Mouse (Mus musculus) common myeloid progenitor, adult 5-6 weeks (primary cell): ENCODE results near the gene Klf7. TPM values are rescaled to one million over a fixed set of nuclear protein-coding genes. Genes with fewer than 3 reads are reported as not detected.

Experiments used
- ATAC-seq: replicated peaks from 2 replicates; pipeline ENCODE4 v1.8.0; 2016; ENCODE audit warnings: low read depth, mild to moderate bottlenecking, moderate TSS enrichment, inconsistent platforms; ENCODE audit not compliant: poor library complexity, severe bottlenecking
- total RNA-seq: library from RNA; stranded (forward); fragments of 200-1000, 187-1606 nt; gene quantifications from 2 replicates; pipeline ENCODE4 v1.2.3, GENCODE M21; 2017

Klf7 gene
- total RNA-seq, 1 experiment from 2014 or later, result 6.4 TPM

DNA sequence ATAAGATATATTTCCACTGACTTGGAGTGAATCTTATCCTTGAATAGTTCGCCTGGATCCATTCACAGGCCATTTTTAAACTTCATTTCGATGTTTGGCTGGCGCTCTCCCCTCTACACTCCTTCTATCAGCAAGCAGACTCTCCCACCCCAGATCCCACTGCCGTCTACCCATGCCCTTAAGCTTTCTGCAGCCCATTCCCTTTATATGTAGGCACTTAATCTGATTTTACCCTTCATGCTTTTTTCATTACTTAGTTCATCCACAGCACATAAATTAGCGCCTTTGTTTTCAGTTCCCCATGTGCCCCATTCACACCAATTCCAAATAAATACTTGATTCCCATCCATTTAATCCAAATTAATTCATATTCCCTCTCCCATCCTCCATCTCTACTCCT, 48.0 kb downstream of the Klf7 start:
- no peak for ATAC-seq

DNA sequence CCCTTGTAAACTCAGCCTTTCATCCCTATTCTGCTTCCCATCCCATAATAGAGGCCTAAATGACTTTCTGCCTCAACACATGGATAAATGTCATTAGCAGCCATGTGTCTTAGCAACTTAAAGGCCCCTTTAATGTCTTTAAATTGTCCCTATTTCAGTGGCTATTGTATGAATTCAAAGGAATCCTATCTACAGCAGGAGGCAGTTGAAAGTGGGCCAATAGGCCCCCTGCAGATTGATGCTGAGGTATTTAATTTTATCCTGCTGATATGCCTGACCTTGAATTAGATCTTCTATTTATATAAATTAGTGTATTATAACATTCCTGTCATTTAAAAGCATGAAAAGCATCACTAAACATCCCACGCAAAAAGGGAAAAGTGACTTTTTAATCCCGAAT, 51.1 kb downstream of the Klf7 start:
- ATAC-seq, result no peak

DNA sequence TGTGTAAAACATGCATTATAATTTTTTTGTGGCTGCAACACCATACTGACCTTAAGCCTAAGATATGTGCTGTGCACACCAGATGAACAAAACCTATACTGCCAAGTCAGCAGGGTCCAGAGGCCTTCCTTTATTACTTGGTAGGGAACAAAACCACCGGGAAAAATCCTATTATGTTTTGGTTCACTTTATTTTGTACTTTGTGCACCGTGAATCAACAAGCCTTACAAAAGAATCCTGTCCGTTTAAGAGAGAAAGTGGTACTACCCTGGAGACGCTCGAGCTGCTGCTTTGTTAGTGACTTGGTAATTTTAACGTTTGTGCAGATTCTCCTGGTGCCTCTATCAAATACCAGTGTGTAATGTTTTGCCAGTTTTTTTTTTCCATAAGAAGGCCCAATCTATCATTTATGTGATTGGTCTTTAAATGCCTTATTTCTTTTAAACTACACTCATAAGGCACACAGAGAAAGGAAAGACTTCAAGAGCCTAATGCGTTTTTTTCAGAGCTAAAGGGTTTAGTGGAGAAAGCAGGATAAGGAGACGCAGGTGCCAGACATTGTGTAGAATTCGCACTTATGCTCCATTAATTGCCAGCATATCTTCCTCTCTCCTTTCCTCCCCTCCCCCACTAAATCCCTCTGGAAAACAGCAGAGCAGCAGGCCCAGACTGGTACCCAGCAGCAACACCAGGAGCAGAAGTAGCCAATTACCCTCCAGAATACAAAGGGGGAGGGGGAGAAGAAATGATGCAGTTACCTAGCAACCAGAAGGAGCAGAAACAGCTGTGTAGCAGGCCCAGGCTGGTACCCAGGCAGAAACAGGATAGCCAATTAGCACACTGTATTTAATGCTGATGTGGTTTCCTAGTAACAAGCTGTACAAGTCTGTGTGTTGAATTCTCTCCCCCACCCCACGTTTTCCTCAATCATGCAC, 55.5 kb downstream of the Klf7 start:
- no peak for ATAC-seq

DNA sequence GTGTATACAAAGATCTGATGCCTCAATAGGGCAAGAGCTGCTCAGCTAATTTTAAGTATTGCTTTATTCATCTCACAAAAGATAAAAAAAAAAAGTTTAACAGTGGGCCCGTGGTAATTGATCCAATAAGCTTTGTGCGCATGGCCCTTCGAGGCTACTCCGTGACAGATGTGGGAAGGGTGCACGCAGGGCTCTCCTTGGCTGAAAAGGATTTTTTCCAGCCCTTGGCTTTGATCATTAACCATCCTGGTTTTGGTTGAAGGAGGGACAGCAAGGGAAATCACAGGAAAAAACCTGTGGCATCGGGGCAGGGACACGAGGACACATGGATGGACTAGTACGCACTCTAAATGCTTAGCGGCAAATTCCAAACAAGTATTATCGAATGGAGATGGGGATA, 60.6 kb downstream of the Klf7 start:
- no peak for ATAC-seq

DNA sequence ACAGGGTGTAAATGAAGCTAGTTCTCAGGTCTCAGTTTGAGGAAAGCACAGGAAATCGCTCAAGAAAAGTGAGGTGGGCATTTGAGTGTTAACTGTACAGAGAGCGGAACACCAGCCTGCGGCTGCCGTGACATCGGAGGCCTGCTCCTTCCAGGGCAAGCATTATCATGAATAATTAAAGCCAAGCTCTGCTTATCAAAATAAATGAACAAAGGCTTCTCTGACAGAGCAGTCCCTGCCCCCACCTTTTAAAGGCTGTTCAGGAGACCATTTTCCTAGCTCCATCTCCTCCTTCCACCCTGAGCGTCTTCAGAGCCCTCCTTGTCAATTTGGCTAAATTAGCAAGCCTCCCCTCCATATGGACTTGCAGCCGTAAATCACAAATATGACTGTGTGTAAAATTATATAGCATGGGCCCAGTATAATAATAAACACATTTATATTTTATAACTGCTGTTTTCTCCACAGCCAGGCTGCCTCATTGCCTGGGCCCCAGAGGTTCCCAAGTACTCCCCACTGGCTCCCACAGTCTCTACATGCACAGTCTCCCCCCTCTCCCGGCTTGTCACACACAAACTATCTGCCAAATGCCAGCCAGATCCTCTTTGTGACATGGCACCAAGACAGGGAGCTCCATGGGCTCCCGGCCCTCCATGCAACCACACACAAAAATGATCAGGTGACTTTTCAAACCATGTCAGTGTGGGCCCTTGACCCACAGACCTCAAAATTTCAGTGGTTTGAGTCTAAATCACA, 61.2 kb downstream of the Klf7 start:
- no peak for ATAC-seq

DNA sequence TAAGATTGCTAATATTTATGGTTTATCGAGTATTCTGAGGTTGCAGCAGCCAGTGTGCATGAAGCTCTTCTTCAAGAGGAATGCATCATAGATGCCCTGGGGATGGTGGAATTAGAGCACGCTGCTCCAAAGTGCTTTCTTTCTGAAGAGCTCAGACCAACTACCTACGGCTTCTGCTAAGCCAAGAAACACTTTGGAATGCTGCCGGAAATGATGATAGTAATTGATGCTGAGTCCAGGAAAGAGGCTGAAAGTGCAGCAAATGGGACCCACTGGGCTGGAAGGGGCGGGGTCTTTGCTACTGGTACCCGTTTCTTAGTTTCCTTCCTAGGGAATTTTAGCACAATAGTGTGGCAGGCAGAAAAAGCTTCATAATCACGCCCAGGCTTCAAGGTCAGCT, 62.0 kb downstream of the Klf7 start:
- no peak for ATAC-seq

DNA sequence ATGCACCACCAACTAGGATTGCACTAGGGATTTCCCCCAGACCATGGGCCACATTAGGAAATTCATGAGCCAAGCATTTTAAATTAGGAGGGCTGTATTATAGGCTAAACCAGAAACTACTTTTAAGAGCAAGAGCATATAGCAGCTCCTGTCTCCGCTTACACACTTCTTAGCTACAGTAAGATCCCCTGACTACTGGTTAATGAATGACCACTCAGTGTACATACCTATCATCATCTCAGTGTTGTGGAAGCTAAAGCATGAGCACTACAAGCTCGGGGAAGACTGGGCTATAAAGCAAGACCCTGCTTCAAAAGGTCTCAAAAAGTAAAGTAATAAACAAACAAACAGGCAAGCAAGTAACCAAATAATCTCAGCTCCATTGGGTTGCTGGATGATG, 65.5 kb downstream of the Klf7 start:
- ATAC-seq, result no peak

DNA sequence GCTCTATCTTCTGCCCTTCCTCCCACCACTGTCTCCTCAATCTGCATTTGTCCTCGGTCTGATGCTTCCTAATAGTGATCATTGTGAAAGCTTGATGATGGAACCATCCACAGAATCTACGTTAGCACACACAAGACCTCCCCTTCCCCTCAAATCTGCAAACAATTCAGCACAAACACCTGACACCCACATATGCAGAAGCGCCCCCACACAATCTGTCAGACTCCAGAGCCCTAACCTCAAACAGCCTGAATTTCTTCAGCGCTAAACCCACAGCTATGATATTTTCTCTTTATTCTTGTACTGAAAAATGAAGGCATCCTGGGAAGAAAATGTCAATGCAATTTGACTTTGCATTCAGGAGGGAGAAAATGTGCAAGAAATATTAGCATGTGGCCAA, 66.1 kb downstream of the Klf7 start:
- no peak for ATAC-seq

DNA sequence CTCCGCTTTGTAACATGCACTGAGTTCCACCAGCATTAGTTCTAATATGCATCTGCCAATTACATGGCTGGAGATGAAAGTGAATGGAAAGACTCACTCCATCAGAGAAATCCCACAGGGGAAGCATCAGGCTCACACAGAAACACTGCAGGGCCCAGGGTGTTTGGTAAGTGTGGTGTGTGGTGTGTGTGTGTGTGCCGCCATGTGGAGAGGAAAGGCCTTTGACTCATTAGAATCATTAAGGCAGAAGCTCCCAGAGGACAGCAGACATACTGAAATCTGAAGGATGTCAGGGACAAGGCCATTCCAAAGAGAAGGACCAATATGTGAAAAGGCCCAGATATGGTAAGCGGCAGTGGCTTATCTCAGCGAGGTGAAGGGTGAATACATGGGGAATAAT, 66.9 kb downstream of the Klf7 start:
- ATAC-seq, result no peak

DNA sequence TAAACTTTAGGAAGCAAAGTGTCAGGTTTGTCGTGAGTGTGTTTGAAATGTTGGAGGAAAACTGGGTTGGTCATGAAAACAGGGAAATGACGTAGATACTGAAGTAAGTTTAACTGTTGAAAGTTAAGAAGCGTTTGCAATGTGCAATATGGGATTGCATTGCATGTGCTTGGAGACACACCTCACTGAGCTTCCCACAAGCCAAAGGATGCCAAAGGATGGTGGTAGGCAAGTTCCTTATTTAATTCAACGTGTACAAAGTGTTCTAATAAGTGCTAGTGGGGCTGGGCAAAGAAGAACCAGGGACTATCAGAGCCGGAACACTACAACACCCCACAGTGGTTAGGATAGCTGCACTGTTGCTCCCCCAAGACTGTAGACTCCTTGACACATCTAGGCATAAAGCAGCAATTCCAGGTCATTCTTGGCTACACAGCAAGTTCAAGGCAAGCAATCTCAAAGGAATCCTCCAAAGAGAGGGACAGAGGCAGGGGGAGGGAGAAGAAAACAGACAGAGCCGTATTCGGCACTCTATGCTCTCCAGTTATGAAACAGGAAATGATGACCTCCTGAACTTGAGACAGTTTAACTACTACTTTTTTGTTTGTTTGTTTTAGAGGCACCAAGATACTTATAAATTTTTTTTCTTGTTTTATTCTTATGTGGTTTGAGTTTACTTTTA, 69.9 kb downstream of the Klf7 start:
- peak; percentile 73 for ATAC-seq

DNA sequence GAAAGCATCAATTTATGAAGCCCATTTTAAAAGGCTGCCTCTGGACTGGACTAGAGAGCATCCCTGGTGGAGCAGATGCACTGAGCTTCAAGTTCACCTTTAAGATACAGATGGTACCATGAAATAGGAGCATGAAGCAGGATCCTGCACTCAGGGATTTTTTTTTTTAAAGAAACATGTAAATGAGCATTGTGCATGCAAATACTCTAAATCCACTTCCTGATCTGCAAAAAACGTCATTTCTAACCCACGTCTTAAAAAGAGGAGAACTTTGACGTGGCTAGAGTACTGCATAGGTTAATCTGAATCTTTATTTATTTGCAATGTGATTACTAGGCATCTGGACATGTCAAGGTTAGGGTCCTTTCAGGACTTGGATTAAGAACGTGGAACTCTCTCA, 73.5 kb downstream of the Klf7 start:
- no peak for ATAC-seq

DNA sequence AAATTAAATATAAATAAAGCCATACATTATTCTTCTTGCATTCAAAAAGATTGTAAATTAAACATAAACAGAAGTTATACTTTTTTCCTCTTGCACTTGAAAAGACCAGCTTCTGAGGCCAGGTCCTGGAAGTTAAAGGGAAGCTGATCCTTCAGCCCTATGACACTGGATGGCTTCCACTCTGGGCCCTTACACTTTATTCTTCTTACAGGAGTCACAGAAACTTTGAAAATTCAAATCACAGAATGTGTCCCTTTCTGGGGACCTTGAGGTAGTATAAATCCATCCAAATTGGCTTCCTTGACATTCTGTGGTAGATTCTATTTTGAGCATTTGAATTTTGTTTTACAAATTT, 75.3 kb downstream of the Klf7 start:
- ATAC-seq, result no peak

DNA sequence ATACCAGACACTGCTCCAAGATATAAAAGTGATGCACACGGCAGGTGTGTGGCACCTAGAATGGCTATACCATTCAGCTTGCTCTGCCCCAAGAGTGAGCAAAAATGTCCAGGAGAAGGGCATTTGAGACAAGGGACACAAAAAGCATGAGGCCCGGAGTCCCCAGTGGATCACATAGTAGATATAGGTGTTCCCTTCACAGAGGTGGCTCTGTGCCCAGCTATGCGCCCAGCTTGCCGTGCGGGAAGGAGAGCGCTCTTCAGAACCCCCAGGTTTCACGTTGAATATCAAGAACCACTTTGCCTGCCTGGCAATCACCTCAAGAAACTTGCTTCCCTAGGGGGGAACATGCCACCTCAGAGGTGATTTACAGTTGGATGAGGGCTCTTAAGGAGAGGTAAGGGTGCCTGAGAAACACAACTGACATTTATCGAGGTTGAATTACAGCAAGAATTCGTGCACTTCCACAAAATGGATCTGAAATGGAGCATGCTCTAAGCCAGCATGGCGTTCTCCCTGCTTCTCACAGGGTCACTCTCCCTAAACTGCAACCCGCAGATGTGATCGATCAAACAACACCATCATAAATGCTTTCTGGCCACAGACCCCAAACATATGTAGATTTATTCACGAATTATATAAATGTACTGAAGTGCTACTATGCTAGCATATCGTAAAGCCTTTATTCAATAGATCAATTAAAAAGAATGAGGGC, 75.8 kb downstream of the Klf7 start:
- ATAC-seq, result no peak

DNA sequence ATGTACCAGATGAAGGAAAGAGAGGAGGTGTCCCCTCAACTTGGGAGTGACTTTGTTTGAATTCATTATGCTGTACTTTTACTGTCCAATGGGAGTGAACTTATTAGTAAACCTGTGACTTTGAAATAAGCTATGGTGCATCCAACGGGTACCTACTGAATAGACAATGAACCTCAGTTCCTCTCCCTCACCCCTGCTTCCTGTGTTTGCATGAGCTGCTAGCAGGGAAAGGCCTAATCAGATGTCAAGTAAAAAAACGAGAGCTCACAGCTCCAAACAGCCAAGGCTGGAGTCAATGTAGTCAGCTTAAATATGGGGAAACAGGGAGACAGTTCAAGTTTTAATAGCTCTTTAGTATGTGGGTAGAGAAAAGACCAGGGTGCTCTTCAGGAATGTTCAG, 77.5 kb downstream of the Klf7 start:
- 0 out of 2 replicates have a peak, but pooled peaks have one; percentile 29 for ATAC-seq

DNA sequence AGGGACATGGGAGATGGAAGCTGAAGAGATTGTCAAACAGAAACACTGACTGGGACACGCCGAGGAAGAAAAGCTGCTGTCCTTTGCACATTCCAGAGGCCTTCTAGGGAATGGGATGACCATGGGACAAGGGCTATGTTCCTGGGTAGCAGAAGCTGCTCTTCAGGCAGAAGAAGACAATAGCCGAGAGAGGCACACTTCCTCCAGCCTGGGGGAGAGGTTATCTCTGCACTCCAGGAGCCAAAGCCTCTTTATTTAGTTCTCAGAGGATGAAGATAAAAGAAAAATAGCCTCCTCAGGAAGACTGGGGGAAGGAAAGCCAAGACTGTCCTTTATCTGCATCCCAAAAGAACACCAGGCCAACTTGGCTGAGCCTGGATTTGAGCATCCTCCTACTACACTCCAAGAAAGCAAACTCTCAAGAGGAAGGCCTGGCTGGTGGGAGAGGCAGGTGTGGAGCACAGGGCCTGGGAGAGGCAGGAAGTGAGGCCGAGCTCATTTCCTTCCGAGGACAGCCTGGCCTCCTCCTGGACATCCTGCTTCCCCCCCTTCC, 81.2 kb downstream of the Klf7 start:
- ATAC-seq, result peak; percentile 46

DNA sequence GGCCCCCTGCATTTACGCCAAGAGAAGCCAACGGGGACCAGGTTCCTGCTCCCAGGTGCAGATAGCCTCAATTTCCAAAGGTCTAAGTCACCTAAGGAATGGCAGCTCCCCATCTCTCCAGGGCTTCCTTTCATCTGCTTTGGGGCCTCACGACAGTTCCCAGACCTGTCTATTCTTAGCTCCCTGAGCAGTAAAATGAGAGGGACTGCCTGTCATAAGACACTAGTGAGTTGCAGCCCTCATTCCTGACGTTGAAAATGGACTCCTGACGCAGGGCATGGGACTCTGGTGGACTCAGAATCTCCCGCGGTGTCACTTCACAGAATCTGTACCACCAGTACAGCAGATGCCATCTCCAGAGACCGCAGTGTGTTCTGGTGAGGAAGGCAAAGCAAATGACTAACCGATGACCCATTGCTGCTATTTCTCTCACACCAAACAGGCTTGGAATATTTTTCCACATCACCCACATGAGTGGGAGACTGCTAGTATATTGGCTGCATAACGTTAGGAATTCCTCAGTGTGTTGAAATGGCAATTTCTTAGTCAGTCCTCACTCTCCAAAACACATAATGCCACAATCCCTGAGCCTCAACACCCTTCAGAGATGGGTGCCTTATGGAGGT, 81.9 kb downstream of the Klf7 start:
- no peak for ATAC-seq

DNA sequence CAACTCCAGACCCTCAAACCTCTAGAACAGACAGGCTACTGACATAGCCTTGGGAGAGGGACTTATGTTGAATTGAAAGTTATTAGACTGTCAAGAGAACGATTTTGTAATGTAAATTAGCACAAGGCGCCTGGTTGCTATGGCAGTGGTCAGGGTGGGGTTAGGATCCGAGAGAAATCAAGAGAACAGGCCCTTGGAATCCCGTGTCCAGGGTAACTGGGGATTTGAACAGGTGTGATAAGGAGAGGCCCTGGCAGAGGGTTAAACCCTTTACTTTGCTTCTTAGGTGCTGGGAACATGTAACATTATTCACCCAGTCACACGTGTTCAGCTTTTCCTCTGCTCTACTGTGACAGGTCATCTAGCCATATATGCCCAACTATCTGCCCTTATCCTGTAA, 83.7 kb downstream of the Klf7 start:
- no peak for ATAC-seq

DNA sequence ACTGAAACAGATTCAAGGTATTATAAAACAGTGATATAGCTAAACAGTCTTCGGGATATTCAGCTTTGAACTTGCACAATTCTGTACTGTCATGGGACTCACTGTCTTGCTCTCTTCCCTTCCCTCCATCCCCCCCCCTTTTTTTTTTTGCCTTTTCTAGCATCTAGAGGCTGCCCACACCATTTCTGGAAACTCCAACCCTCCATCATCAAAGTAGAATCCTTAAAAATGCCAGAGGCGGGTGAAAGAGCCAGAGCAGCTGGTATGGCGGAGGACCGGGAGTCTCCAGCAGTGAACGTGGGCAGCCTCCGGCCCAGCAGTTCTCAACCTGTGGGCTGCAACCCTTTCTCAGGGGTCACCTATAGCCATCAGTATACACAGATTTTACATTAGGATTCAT, 84.3 kb downstream of the Klf7 start:
- no peak for ATAC-seq

DNA sequence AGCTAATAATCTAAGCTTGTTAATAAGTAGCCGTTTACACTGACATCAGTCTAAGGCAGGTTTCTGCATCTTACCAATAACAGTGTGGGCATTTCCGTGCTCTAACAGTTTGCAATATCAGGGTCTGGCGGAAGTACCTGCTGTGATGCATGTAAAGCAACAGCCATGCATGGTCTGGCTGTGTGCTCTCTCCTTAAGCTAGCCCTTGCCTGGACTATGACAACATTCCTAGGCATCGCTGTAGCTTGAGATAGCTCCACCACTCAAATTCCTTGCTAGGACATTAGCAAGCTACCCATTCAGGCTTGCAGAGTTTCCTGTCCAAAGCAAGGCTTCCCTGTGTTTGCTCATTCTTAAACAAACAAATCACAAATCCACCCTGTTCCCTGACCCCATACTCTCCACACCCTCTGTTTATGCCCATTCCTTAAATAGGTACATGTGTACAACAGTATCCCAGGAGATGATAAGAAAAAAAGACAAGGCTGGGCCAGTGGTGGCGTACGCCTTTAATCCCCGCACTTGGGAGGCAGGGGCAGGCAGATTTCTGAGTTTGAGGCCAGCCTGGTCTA, 85.1 kb downstream of the Klf7 start:
- no peak for ATAC-seq
